Mouse (Mus musculus) embryonic facial prominence, embryonic 15.5 days (tissue): ENCODE measurements around the gene Ccdc120. TPM values are rescaled to one million over a fixed set of nuclear protein-coding genes. Genes with fewer than 3 reads are reported as not detected.
"Not testable (repeated sequence)": the region's sequence is repeated elsewhere in the genome, so short reads cannot be mapped to it uniquely, and the experiment has no call there.

Experiments used
- ATAC-seq: fragments of 200-750 bp; cut with Nextera tagmentation; 2 replicates; pipeline ENCODE4 v1.8.0; 2017; ENCODE audit warnings: low read depth, moderate TSS enrichment; ENCODE audit not compliant: insufficient number of reproducible peaks, low FRiP score, low TSS enrichment
- H3K27ac ChIP-seq: fragments of 300-500 bp; sonication (generic); replicated peaks from 2 replicates; pipeline ENCODE4 v1.5.1; 2015; ENCODE audit warnings: mild to moderate bottlenecking, inconsistent platforms
- H3K27me3 ChIP-seq: fragments of 300-500 bp; sonication (generic); 2 replicates; pipeline ENCODE4 v1.6.1; 2015; ENCODE audit warnings: inconsistent platforms
- H3K36me3 ChIP-seq: fragments of 300-500 bp; sonication (generic); 2 replicates; pipeline ENCODE4 v1.6.1; 2015; ENCODE audit warnings: mild to moderate bottlenecking, inconsistent platforms
- H3K4me1 ChIP-seq: fragments of 300-500 bp; sonication (generic); 2 replicates; pipeline ENCODE4 v1.6.1; 2015; ENCODE audit warnings: inconsistent platforms
- H3K4me2 ChIP-seq: fragments of 300-500 bp; sonication (generic); replicated peaks from 2 replicates; pipeline ENCODE4 v1.6.1; 2015; ENCODE audit warnings: mild to moderate bottlenecking, inconsistent platforms
- H3K4me3 ChIP-seq: fragments of 300-500 bp; sonication (generic); replicated peaks from 2 replicates; pipeline ENCODE4 v1.5.1; 2015; ENCODE audit warnings: mild to moderate bottlenecking, inconsistent platforms
- H3K9ac ChIP-seq: fragments of 300-500 bp; sonication (generic); 2 replicates; pipeline ENCODE4 v1.6.1; 2015; ENCODE audit warnings: inconsistent platforms
- H3K9me3 ChIP-seq: fragments of 300-500 bp; sonication (generic); replicated peaks from 2 replicates; pipeline ENCODE4 v1.6.1; 2016; ENCODE audit warnings: inconsistent platforms
- WGBS: fragments of 180-500 bp; shearing (Covaris S2); methylation state at CpG from one replicate; pipeline ENCODE4 v1.1.7; 2015; 5-methylcytosine and 5-hydroxymethylcytosine counted together
- polyA plus RNA-seq: library from polyadenylated mRNA; unstranded; fragments of >200 nt; fragmentation: Nextera tagmentation; extraction: Ambion mirVana; gene quantifications from 2 replicates; pipeline ENCODE4 v1.2.1, GENCODE M21; 2015

Gene Ccdc120
- polyA plus RNA-seq, 1 experiment from 2014 or later = 22.1 TPM

DNA sequence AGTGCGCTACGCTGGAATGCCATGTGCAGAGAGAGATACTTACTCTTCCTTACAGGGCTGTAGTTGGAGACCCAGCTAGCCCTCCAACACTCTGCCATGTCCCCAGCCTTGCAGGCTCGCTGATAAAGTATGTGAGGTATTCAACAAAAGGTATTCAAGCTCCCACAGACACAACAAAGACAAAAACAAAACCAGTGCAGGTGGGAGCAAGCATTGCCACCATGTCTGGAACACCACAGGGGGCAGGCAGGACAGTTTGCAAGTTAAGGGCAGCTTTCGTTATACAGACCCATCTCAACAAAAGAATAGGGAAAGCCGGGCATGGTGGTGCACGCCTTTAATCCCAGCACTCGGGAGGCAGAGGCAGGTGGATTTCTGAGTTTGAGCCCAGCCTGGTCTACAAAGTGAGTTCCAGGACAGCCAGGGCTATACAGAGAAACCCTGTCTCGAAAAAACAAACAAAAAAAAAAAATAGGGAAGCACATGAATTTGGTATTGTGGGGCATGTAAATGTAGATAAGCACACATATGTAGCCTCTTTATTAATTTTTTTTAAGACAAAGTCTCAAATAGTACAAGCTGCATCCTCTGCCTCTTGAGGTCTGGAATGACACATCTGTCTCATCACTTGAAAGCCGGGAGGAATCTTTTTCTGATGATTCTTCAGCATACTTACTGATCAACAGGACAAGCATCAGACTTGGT, 24.9 kb upstream of the Ccdc120 start:
- no peak overlapping the region for H3K4me3 ChIP-seq
- H3K9ac ChIP-seq = no peak overlapping the region
- H3K4me1 ChIP-seq = no peaks in the 10 kb centered on the region
- no peak overlapping the region for H3K4me2 ChIP-seq
- peaks cover 10% of the 10 kb centered on the region for H3K36me3 ChIP-seq
- WGBS = 75% methylated on average over 9 of the region's 9 CpGs
- no peak for ATAC-seq
- H3K27ac ChIP-seq = no peak overlapping the region
- no peaks in the 10 kb centered on the region for H3K9me3 ChIP-seq
- H3K27me3 ChIP-seq = no peaks in the 10 kb centered on the region

DNA sequence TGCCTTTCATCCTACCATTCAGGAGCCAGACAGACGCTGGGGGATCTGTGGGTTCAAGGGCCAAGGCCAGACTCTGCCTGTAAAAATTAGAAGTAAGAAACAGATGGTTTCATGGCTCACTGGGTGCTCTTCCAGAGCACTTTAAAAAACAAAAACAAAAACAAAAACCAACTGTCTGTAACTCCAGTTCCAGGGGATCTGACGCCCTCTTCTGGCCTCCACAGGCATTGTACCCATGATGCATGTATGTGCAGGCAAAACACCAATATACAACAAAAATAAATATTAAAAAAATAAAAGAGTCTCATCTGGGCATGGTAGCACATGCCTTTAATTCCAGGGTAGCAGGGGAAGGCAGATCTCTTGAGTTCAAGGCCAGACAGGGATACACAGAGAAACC, 22.1 kb upstream of the Ccdc120 start:
- Histone ChIP-seq H3K4me3 (no peak overlapping the region), H3K9me3 (no peaks in the 10 kb centered on the region), H3K36me3 (peaks cover 25% of the 10 kb centered on the region), H3K4me2 (no peak overlapping the region), H3K4me1 (no peaks in the 10 kb centered on the region), H3K9ac (no peak overlapping the region), H3K27me3 (no peaks in the 10 kb centered on the region), H3K27ac (no peak overlapping the region)
- WGBS = 50% methylated on average over 2 of the region's 2 CpGs
- ATAC-seq = no peak

DNA sequence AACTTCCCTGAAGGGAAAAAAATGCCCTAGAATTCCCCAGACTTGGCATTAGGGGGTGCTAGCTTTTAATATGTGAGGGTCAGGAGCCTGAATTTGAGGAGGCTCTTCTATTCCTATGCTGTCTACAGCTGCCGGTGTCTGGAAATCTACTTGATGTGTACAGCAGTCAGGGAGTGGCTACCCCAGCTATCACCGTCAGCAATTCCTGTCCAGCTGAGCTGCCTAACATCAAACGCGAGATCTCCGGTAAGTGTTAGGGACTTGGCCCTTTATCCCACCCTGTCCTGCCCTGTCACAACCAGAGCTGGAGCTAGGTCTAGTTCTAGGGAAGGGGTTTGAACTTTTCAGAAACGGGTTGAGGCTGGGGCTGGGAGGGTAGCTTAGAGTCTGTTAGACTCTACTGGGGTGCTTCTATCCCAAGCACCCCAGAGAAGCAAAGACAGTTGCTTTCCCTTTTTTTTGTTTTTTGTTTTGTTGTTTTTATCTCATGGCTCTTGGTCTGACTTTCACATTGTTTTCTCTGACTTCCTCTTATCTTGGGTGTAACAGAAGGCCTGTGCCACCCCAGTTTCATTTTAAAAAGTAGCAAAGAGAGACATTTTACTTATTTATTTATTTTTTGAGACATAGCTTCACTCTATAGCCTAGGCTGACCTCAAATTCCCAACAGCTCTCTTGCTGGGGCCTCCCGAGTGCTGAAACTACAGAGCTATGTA, 18.8 kb upstream of the Ccdc120 start:
- H3K36me3 ChIP-seq = peaks cover 36% of the 10 kb centered on the region
- 88% methylated on average over 7 of the region's 7 CpGs for WGBS
- no peak overlapping the region for H3K27ac ChIP-seq
- no peaks in the 10 kb centered on the region for H3K27me3 ChIP-seq
- ATAC-seq = no peak
- H3K9me3 ChIP-seq = no peaks in the 10 kb centered on the region
- no peak overlapping the region for H3K9ac ChIP-seq
- peaks cover 7% of the 10 kb centered on the region; the same call in 1 of the 2 replicates for H3K4me1 ChIP-seq
- no peak overlapping the region for H3K4me3 ChIP-seq
- no peak overlapping the region for H3K4me2 ChIP-seq

DNA sequence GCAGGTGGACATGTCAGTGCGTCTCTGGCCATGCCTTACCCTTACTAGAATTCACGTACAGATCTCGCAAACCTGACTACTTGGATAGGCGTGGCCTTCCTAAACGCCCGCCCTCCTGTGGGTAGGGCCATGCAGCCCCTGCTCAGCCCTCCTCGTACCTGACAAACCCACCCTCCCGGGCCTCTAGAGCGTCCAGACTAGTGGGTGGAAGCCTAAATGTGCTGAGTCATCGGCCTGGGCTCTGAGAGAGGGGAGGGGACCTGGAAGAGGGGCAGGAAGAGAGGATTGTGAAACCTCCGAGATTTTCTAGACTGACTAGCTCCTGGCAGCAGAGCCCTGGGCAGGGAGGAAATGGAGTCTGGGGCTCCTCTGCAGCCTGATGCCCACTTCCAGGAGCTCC, 15.1 kb upstream of the Ccdc120 start:
- no peaks in the 10 kb centered on the region for H3K9me3 ChIP-seq
- peaks cover 28% of the 10 kb centered on the region for H3K36me3 ChIP-seq
- peaks cover 7% of the 10 kb centered on the region; the same call in 1 of the 2 replicates for H3K4me1 ChIP-seq
- no peaks in the 10 kb centered on the region for H3K27me3 ChIP-seq
- peak overlapping the region; percentile 57 for H3K4me2 ChIP-seq
- H3K27ac ChIP-seq = no peak overlapping the region; the same call in 1 of the 2 replicates
- peak overlapping the region; percentile 63 for H3K4me3 ChIP-seq
- no peak overlapping the region for H3K9ac ChIP-seq
- 15% methylated on average over 11 of the region's 11 CpGs for WGBS
- ATAC-seq = no peak

DNA sequence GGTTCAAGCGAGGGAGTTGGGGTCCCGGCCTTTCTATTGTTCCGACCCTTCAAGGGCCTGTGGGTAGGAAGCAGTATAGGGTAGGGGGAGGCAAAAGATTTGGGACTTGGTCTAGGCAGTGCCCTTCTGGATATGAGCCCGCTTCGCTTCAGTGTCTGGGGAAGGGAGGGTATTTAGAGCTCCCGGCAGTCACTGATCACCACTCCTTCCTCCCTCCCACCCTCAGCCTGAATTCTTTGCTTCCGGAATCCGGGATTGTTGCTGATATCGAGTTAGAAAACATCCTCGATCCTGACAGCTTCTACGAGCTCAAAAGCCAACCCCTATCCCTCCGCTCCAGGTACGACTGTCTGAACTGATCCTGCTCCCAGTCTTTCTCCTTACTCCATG, 14.6 kb upstream of the Ccdc120 start:
- H3K27ac ChIP-seq = no peak overlapping the region; the same call in 1 of the 2 replicates

DNA sequence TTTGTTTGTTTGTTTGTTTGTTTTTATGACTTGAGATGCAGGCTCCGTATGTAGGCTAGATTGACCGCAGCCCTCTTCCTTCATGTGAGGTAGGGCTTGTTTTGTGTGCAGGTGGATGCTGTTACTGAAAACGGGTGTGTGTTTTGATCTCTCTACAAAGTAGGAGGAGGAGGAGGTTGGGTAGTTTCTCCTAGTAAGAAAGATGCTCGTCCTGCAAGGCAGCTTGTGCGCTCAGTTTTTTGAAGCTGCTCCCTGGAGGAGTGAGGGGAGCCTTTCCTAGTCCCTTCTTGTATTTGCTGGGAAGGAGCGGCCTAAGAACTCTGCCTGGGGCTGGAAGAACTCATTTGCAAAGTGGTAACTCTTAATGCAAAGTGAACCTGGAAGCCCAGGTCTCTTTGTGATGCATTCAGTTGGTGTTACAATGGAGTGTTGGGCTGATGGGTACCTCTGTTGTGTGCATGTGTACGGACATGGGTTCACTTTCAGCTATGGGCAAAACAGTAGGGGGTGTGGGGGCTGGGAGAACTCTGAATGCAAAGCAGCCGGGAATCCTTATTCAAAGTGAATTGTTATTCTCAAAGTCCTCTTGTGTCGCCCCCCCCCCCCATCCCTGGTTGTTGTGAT, 14.1 kb upstream of the Ccdc120 start:
- 19% methylated on average over 9 of the region's 9 CpGs for WGBS
- no peak for ATAC-seq
- Histone ChIP-seq H3K36me3 (peaks cover 19% of the 10 kb centered on the region; the same call in 1 of the 2 replicates), H3K4me3 (peak overlapping the region; percentile 63), H3K27me3 (no peaks in the 10 kb centered on the region), H3K4me1 (peaks cover 7% of the 10 kb centered on the region; the same call in 1 of the 2 replicates), H3K9ac (no peak overlapping the region), H3K9me3 (no peaks in the 10 kb centered on the region), H3K4me2 (peak overlapping the region; percentile 57), H3K27ac (no peak overlapping the region)

More for the DNA sequence above, 14.6 kb upstream of the Ccdc120 start:
- ATAC-seq = no peak
- no peak overlapping the region for H3K9ac ChIP-seq
- H3K4me2 ChIP-seq = peak overlapping the region; percentile 57
- peak overlapping the region; percentile 63 for H3K4me3 ChIP-seq
- no peaks in the 10 kb centered on the region for H3K9me3 ChIP-seq
- H3K4me1 ChIP-seq = peaks cover 7% of the 10 kb centered on the region; the same call in 1 of the 2 replicates
- H3K27me3 ChIP-seq = no peaks in the 10 kb centered on the region
- WGBS = 28% methylated on average over 13 of the region's 13 CpGs
- H3K36me3 ChIP-seq = peaks cover 23% of the 10 kb centered on the region; the same call in 1 of the 2 replicates

DNA sequence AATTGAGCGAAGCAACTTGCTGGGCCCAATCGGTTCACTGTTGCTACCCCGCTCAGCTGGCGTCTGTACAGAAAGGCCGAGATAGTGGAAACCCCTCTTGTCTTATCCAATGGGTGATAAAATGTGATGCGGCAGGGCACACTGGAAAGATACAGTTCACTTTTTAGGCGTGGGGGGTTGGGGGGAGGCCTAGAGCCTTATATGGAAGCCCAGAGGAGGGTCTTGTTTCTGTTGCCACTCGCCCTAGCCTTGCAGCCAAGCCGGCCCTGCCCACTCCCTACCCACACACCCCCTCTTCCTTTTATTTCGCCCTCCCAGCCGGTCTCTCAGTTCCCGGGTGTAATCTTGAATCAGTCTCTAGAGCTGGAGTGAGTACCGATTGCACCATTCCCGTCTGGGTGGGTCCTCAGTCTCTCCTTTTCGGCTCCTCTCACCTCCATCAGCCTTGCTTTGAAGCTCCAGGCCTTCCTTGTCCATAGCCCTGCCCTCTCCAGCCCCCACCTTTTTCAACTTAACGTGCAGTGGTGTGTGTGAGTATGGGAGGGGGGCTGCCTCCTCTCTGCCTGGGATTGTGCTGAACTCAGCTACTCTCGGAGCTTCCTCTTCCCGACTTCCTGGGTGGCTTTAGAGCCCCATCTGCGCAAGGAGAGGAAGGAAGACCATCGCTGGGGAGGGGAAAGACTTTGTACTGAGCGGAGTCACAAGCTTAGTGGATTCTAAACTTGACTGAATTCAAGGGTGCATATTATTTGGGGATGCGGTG, 13.1 kb upstream of the Ccdc120 start:
- H3K4me1 ChIP-seq = peaks cover 7% of the 10 kb centered on the region; the same call in 1 of the 2 replicates
- 0 out of 2 replicates have a peak, but pooled peaks have one; percentile 36 for ATAC-seq
- no peaks in the 10 kb centered on the region for H3K9me3 ChIP-seq
- H3K27ac ChIP-seq = peak overlapping the region; percentile 22; the same call in 1 of the 2 replicates
- H3K4me2 ChIP-seq = peak overlapping the region; percentile 57
- no peaks in the 10 kb centered on the region for H3K27me3 ChIP-seq
- H3K4me3 ChIP-seq = peak overlapping the region; percentile 63
- WGBS = 16% methylated on average over 22 of the region's 22 CpGs
- peaks cover 13% of the 10 kb centered on the region; the same call in 1 of the 2 replicates for H3K36me3 ChIP-seq
- peak overlapping the region; percentile 53; the same call in 1 of the 2 replicates for H3K9ac ChIP-seq

DNA sequence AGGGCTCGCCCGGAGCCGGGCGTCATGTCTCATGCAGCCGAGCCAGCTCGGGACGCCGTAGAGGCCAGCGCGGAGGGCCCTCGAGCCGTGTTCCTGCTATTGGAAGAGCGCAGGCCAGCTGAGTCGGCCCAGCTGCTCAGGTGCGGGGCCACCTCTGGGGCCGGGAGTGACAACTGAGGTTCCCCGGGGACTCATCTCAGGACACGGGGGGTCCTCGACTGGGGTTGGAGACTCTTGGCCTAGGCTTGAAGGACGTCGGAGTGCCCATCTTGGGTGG, 12.2 kb upstream of the Ccdc120 start:
- Histone ChIP-seq H3K9me3 (no peaks in the 10 kb centered on the region), H3K27ac (peak overlapping the region; percentile 66), H3K4me3 (peak overlapping the region; percentile 63), H3K4me2 (peak overlapping the region; percentile 57), H3K27me3 (no peaks in the 10 kb centered on the region), H3K4me1 (peaks cover 7% of the 10 kb centered on the region; the same call in 1 of the 2 replicates), H3K36me3 (peaks cover 12% of the 10 kb centered on the region; the same call in 1 of the 2 replicates), H3K9ac (peak overlapping the region; percentile 53)
- ATAC-seq = no peak
- 24% methylated on average over 21 of the region's 21 CpGs for WGBS

DNA sequence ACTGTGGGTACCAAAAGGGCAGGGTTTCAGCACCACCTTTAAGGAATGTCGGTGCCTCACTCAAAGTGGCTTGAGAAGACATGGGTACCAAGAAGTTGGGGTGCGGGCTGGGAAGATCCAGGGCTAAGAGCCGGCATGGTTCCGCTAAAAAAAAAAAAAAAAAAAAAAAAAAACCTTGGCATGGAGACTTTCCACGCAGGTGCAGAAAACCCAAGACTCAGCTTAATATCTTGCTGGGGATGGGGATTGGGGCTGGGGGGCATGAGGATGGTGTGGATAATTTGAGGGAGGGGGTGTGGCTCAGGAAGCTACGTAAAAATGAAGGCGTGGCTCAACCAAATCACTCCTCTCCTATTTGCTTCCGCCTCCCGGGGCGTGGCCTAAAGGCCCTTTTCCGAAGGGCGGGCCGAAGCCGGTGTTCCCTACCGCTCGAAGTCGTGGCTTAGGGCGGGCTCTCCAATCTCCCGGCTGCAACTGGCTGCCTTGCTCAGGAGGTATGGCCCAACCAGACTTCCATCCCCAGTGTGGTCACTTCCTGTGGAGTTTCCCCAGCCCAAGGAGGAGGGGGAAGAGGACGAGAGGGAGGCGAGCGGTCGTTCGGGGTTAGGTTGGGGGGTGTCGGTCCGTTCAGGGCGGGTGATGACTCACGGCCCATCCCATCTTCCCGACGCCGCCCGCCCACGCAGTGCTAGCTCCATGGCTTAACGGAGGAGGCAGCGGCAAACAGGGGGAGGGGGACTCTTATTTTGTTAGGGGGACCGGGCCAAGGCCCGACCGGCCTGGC, 11.6 kb upstream of the Ccdc120 start, which contains the start of gene Tfe3:
Tfe3 (plus strand) TSS at position 424 of the 784 bp plus-strand sequence.
- no peaks in the 10 kb centered on the region for H3K9me3 ChIP-seq
- peaks cover 7% of the 10 kb centered on the region; the same call in 1 of the 2 replicates for H3K4me1 ChIP-seq
- peak within 1 kb of the TSS; percentile 53 for H3K9ac ChIP-seq
- H3K27me3 ChIP-seq = no peaks in the 10 kb centered on the region
- H3K27ac ChIP-seq = peak within 1 kb of the TSS; percentile 66
- peak within 1 kb of the TSS; percentile 57 for H3K4me2 ChIP-seq
- WGBS = 17% methylated on average over 38 of the region's 38 CpGs
- peak within 1 kb of the TSS; percentile 63 for H3K4me3 ChIP-seq
- ATAC-seq = peak; percentile 97
- H3K36me3 ChIP-seq = peaks cover 7% of the 10 kb centered on the region; the same call in 1 of the 2 replicates

DNA sequence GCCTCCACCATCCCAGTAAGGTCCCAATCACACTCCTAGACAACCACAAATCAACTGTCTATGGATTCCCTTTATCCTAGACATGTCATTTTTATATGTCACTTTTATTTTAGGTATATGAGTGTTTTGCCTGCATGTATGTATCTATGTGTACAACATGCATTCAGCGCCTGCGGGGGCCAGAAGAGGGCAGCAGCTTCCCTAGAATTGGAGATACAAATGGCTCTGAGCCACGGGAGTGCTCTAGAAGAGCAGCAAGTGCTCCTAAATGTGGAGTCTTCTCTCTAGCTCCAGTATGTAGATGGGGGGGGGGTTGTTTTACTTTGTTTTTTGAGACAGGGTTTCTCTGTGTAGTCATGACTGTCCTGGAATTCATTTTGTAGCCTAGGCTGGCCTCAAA, 2.9 kb upstream of the Ccdc120 start:
- H3K4me1 ChIP-seq, ATAC-seq, H3K9me3 ChIP-seq, H3K4me3 ChIP-seq, H3K27me3 ChIP-seq, H3K27ac ChIP-seq, H3K4me2 ChIP-seq, H3K9ac ChIP-seq, H3K36me3 ChIP-seq: not testable (repeated sequence)
- 23% methylated on average over 3 of the region's 3 CpGs for WGBS
